Mouse (Mus musculus): ENCODE measurements at regions not wholly inside any gene's neighbourhood (a gene's known extent, or its start where the extent isn't known, plus 50 kb on each side); places are given as distances from the start of the nearest gene placed in this dataset.

GRCm38 (mm10) chr13:47557196-47557974 is 434.9 kb downstream of the Rnf144b start:
- Histone ChIP-seq H3K27ac (ENCODE audit: control insufficient read depth, insufficient read depth, low read depth, low read length) (no peak overlapping the region), H3K4me3 (ENCODE audit: control insufficient read depth, low read depth, low read length) (no peak overlapping the region), H3K4me1 (ENCODE audit: control insufficient read depth, insufficient read depth, low read length) (no peaks in the 10 kb centered on the region), H3K36me3 (ENCODE audit: control insufficient read depth, insufficient read depth, low read length) (no peaks in the 10 kb centered on the region), H3K27me3 (ENCODE audit: control insufficient read depth, insufficient read depth, low read length) (no peaks in the 10 kb centered on the region)
- TF ChIP-seq CTCF (IDR thresholded peaks at IDR 0.05; ENCODE audit: control insufficient read depth, insufficient read depth, insufficient replicate concordance, low read depth, low read length): no peak
- TF ChIP-seq POLR2A (IDR thresholded peaks at IDR 0.05; ENCODE audit: control insufficient read depth, low read depth, low read length): no peak

DNA sequence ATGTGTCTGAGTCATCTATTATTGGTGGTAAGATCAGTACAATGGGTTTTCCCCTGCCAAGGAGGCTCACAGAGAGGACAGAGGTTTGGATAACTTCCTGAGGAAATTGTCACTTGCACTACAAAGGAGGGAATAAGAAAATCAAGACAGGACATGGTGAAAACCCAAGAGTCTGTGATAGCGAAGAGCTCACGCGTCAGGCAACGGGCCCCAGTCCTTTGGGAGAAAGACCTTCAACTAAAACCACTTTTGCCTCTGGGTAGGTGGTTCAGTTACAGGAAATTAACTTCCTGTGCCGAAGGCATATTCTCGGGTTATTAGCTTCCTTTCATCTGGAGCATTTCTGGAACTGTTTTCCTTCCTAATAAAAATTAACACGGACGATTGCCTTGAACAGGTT is 440.4 kb downstream of the Rnf144b start:
- no peaks in the 10 kb centered on the region for H3K4me1 ChIP-seq (ENCODE audit: control insufficient read depth, insufficient read depth, low read length)
- H3K27ac ChIP-seq (ENCODE audit: control insufficient read depth, insufficient read depth, low read depth, low read length): no peak overlapping the region
- no peaks in the 10 kb centered on the region for H3K27me3 ChIP-seq (ENCODE audit: control insufficient read depth, insufficient read depth, low read length)
- H3K4me3 ChIP-seq (ENCODE audit: control insufficient read depth, low read depth, low read length): no peak overlapping the region
- TF ChIP-seq POLR2A (IDR thresholded peaks at IDR 0.05; ENCODE audit: control insufficient read depth, low read depth, low read length): no peak
- no peak for TF ChIP-seq CTCF (IDR thresholded peaks at IDR 0.05; ENCODE audit: control insufficient read depth, insufficient read depth, insufficient replicate concordance, low read depth, low read length)
- no peaks in the 10 kb centered on the region for H3K36me3 ChIP-seq (ENCODE audit: control insufficient read depth, insufficient read depth, low read length)

- Histone ChIP-seq H3K27ac (ENCODE audit: control insufficient read depth, insufficient read depth, low read depth, low read length) (no peak overlapping the region), H3K27me3 (ENCODE audit: control insufficient read depth, insufficient read depth, low read length) (no peaks in the 10 kb centered on the region), H3K36me3 (ENCODE audit: control insufficient read depth, insufficient read depth, low read length) (no peaks in the 10 kb centered on the region), H3K4me3 (ENCODE audit: control insufficient read depth, low read depth, low read length) (no peak overlapping the region), H3K4me1 (ENCODE audit: control insufficient read depth, insufficient read depth, low read length) (no peaks in the 10 kb centered on the region)
- TF ChIP-seq POLR2A (IDR thresholded peaks at IDR 0.05; ENCODE audit: control insufficient read depth, low read depth, low read length) (no peak), CTCF (IDR thresholded peaks at IDR 0.05; ENCODE audit: control insufficient read depth, insufficient read depth, insufficient replicate concordance, low read depth, low read length) (peak; percentile 63; the same call in 1 of the 2 replicates)
Observed at GRCm38 (mm10) chr13:47576516-47576915, 454.1 kb downstream of the Rnf144b start.

DNA sequence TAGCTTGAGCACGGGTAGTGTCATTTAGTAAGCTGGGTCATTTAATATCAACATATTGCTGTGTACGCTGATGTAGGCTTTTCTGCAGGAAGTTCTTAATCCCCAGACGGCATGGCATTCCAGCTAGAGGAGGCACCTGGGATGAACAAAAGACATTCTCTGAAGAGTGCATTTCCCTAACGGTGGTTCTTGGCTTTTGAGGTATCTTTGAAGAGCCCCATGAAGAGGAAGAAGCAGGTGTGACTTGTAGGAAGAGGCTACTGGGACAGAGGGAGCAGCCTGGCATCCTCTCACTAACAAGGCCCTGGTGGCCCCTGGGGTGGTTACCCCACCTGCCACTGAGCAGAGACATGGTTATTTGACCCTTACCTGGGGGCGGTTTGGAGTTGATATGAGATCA is 457.7 kb downstream of the Rnf144b start:
- TF ChIP-seq CTCF (IDR thresholded peaks at IDR 0.05; ENCODE audit: control insufficient read depth, insufficient read depth, insufficient replicate concordance, low read depth, low read length): no peak
- TF ChIP-seq POLR2A (IDR thresholded peaks at IDR 0.05; ENCODE audit: control insufficient read depth, low read depth, low read length): no peak
- Histone ChIP-seq H3K27me3 (ENCODE audit: control insufficient read depth, insufficient read depth, low read length) (no peaks in the 10 kb centered on the region), H3K4me1 (ENCODE audit: control insufficient read depth, insufficient read depth, low read length) (no peaks in the 10 kb centered on the region), H3K36me3 (ENCODE audit: control insufficient read depth, insufficient read depth, low read length) (no peaks in the 10 kb centered on the region), H3K4me3 (ENCODE audit: control insufficient read depth, low read depth, low read length) (no peak overlapping the region), H3K27ac (ENCODE audit: control insufficient read depth, insufficient read depth, low read depth, low read length) (no peak overlapping the region)

GRCm38 (mm10) chr13:47585158-47585557 is 462.7 kb downstream of the Rnf144b start:
- Histone ChIP-seq H3K27me3 (ENCODE audit: control insufficient read depth, insufficient read depth, low read length) (no peaks in the 10 kb centered on the region), H3K36me3 (ENCODE audit: control insufficient read depth, insufficient read depth, low read length) (no peaks in the 10 kb centered on the region), H3K4me1 (ENCODE audit: control insufficient read depth, insufficient read depth, low read length) (no peaks in the 10 kb centered on the region), H3K4me3 (ENCODE audit: control insufficient read depth, low read depth, low read length) (no peak overlapping the region), H3K27ac (ENCODE audit: control insufficient read depth, insufficient read depth, low read depth, low read length) (no peak overlapping the region)
- TF ChIP-seq POLR2A (IDR thresholded peaks at IDR 0.05; ENCODE audit: control insufficient read depth, low read depth, low read length): no peak

DNA sequence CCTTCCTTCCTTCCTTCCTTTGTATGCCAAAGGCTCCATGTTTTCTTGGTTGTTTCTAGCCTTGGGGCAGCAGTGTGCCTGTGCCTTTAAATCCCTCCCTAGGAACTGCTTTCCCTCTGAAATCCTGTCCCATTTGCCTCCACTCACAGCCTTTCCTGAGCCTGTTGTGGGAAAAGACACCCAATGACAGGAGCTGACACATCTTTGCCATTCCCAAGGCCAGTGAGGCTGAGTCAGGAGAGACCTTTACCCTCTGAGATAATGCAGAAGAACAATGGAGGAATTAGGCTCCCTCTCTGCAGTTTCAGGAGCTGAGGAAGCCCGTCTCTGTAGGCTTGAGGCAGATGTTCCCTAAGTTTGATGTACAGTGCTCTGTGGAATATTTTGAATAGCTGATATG is 480.2 kb downstream of the Rnf144b start:
- Histone ChIP-seq H3K27ac (ENCODE audit: control insufficient read depth, insufficient read depth, low read depth, low read length) (no peak overlapping the region), H3K27me3 (ENCODE audit: control insufficient read depth, insufficient read depth, low read length) (no peaks in the 10 kb centered on the region), H3K36me3 (ENCODE audit: control insufficient read depth, insufficient read depth, low read length) (no peaks in the 10 kb centered on the region), H3K4me3 (ENCODE audit: control insufficient read depth, low read depth, low read length) (no peak overlapping the region), H3K4me1 (ENCODE audit: control insufficient read depth, insufficient read depth, low read length) (0 out of 2 replicates have a peak, but pooled peaks cover 2% of the 10 kb centered on the region)
- no peak for TF ChIP-seq POLR2A (IDR thresholded peaks at IDR 0.05; ENCODE audit: control insufficient read depth, low read depth, low read length)
- TF ChIP-seq CTCF (IDR thresholded peaks at IDR 0.05; ENCODE audit: control insufficient read depth, insufficient read depth, insufficient replicate concordance, low read depth, low read length): no peak

DNA sequence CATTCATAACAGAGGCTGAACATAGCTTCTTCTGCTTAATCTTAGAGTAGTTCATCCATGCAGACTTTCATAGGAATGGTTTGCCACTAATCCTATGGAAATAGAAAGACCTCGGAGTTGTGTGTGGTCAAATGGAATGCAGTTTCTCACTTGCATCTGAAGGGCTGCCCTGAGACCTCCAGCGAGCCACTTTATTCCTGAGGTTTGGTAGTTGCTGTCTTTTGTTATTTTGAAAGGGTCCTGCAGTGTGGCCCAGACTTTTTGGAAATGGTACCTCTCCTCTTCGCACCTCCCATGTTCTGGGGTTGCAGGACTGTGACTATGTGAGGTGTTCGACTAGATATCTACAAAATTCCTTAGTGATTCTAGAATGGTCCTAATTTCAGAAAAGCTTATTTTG is 489.0 kb downstream of the Rnf144b start:
- Histone ChIP-seq H3K36me3 (ENCODE audit: control insufficient read depth, insufficient read depth, low read length) (no peaks in the 10 kb centered on the region), H3K27me3 (ENCODE audit: control insufficient read depth, insufficient read depth, low read length) (no peaks in the 10 kb centered on the region), H3K4me1 (ENCODE audit: control insufficient read depth, insufficient read depth, low read length) (no peaks in the 10 kb centered on the region), H3K4me3 (ENCODE audit: control insufficient read depth, low read depth, low read length) (no peak overlapping the region), H3K27ac (ENCODE audit: control insufficient read depth, insufficient read depth, low read depth, low read length) (no peak overlapping the region)
- TF ChIP-seq POLR2A (IDR thresholded peaks at IDR 0.05; ENCODE audit: control insufficient read depth, low read depth, low read length) (no peak), CTCF (IDR thresholded peaks at IDR 0.05; ENCODE audit: control insufficient read depth, insufficient read depth, insufficient replicate concordance, low read depth, low read length) (no peak)
